Comparison of ENCODE assay signal across 12 mouse cellular contexts in genomic region chr12:104990741-104991454, GRCm38 (mm10). TPM values are rescaled to one million over a fixed set of nuclear protein-coding genes. Genes with fewer than 3 reads are reported as not detected.
DNase-seq lines count a peak whose midpoint lies in the region; ATAC-seq and TF ChIP-seq lines count a peak whose summit lies in the region.
"Had no signal": no experiment of that assay in that cellular context is flagged by ENCODE, and none has a peak within 500 bp of the region (broad histone marks: within the 10 kb centered on the region; RNA-seq: fewer than 3 reads in every experiment).

No protein-coding gene starts in this region.

- H3K4me1 ChIP-seq in midbrain, embryonic 11.5 days (ENCODE audit: control insufficient read depth, insufficient read depth, low read length), result no peaks in the 10 kb centered on the region
- no peaks in the 10 kb centered on the region for H3K4me1 ChIP-seq in midbrain, embryonic 15.5 days
- peaks cover 20% of the 10 kb centered on the region for H3K4me1 ChIP-seq in liver, postnatal 0 days (ENCODE audit: insufficient read depth)

- TF ChIP-seq CTCF in liver, postnatal 0 days (IDR thresholded peaks at IDR 0.05; ENCODE audit: low read depth), result no peak

- no peaks in the 10 kb centered on the region for H3K9me3 ChIP-seq in midbrain, embryonic 11.5 days (ENCODE audit: control insufficient read depth, low read length)
- H3K9me3 ChIP-seq in midbrain, embryonic 15.5 days, result no peaks in the 10 kb centered on the region
- H3K9me3 ChIP-seq in liver, postnatal 0 days (ENCODE audit: low read length), result no peaks in the 10 kb centered on the region
- H3K9me3 ChIP-seq: embryonic facial prominence, embryonic 15.5 days; neural tube, embryonic 13.5 days had no signal

- H3K4me2 ChIP-seq in midbrain, embryonic 11.5 days, result no peak overlapping the region
- H3K4me2 ChIP-seq in midbrain, embryonic 15.5 days, result no peak overlapping the region
- no peak overlapping the region for H3K4me2 ChIP-seq in liver, postnatal 0 days (ENCODE audit: low read depth, low read length)
- H3K4me2 ChIP-seq: embryonic facial prominence, embryonic 15.5 days; lung, embryonic 14.5 days; neural tube, embryonic 13.5 days had no signal

- no peak overlapping the region for H3K4me3 ChIP-seq in midbrain, embryonic 11.5 days (ENCODE audit: low read depth, low read length)
- no peak overlapping the region for H3K4me3 ChIP-seq in midbrain, embryonic 15.5 days
- no peak overlapping the region for H3K4me3 ChIP-seq in liver, postnatal 0 days (ENCODE audit: low read depth, low read length)
- H3K4me3 ChIP-seq: embryonic facial prominence, embryonic 15.5 days; neural tube, embryonic 13.5 days had no signal

- WGBS in midbrain, embryonic 11.5 days, result 91% methylated on average over 13 of the region's 13 CpGs
- 89% methylated on average over 13 of the region's 13 CpGs for WGBS in midbrain, embryonic 15.5 days
- 54% methylated on average over 13 of the region's 13 CpGs for WGBS in liver, postnatal 0 days (ENCODE audit: insufficient replicate concordance)

- ATAC-seq in midbrain, embryonic 11.5 days (ENCODE audit: low FRiP score), result no peak
- no peak for ATAC-seq in midbrain, embryonic 15.5 days (replicated peaks)
- ATAC-seq in activated CD4-positive, CD25-positive, alpha-beta regulatory T cell, adult 4 months, result peak; percentile 97
- ATAC-seq in liver, postnatal 0 days, result peak; percentile 59
- ATAC-seq: hindbrain, embryonic 16.5 days had no signal

- no peak for TF ChIP-seq EP300 in liver, postnatal 0 days (IDR thresholded peaks at IDR 0.05; ENCODE audit: low read depth)

- H3K27ac ChIP-seq in midbrain, embryonic 11.5 days (ENCODE audit: low read depth, low read length), result no peak overlapping the region
- H3K27ac ChIP-seq in midbrain, embryonic 15.5 days, result no peak overlapping the region
- H3K27ac ChIP-seq in liver, postnatal 0 days (ENCODE audit: low read depth), result no peak overlapping the region
- H3K27ac ChIP-seq: embryonic facial prominence, embryonic 15.5 days; neural tube, embryonic 13.5 days had no signal

- no peak overlapping the region for H3K9ac ChIP-seq in midbrain, embryonic 11.5 days (ENCODE audit: low read length)
- H3K9ac ChIP-seq in midbrain, embryonic 15.5 days, result no peak overlapping the region
- no peak overlapping the region for H3K9ac ChIP-seq in liver, postnatal 0 days (replicated peaks)
- H3K9ac ChIP-seq: embryonic facial prominence, embryonic 15.5 days; lung, embryonic 14.5 days; neural tube, embryonic 13.5 days had no signal

- no peaks in the 10 kb centered on the region; the same call in 1 of the 2 replicates for H3K36me3 ChIP-seq in midbrain, embryonic 11.5 days (ENCODE audit: control insufficient read depth, insufficient read depth, low read length)
- no peaks in the 10 kb centered on the region for H3K36me3 ChIP-seq in midbrain, embryonic 15.5 days (replicated peaks)
- no peaks in the 10 kb centered on the region for H3K36me3 ChIP-seq in liver, postnatal 0 days (replicated peaks; ENCODE audit: insufficient read depth, low read length)
- H3K36me3 ChIP-seq: embryonic facial prominence, embryonic 15.5 days; neural tube, embryonic 13.5 days had no signal

- DNase-seq in midbrain, embryonic 11.5 days (ENCODE audit: low spot score, missing footprints), result peak; percentile 71
- DNase-seq in liver, postnatal 0 days, result no peak
- peak; percentile 86 for DNase-seq in spleen, postnatal 36 days (ENCODE audit: low spot score in 2 of 2)
- DNase-seq in left cerebral cortex, adult 8-10 months (ENCODE audit: low spot score in 2 of 2), result no peak
- no peak for DNase-seq in ovary, postnatal 10 days (ENCODE audit: low spot score)
- no peak for DNase-seq in gastrocnemius, postnatal 36 days
- DNase-seq: lung, embryonic 14.5 days had no signal

- no peaks in the 10 kb centered on the region for H3K27me3 ChIP-seq in midbrain, embryonic 11.5 days (ENCODE audit: control insufficient read depth, insufficient read depth, low read length)
- no peaks in the 10 kb centered on the region for H3K27me3 ChIP-seq in midbrain, embryonic 15.5 days (replicated peaks)
- H3K27me3 ChIP-seq in liver, postnatal 0 days (ENCODE audit: insufficient read depth, low read length), result no peaks in the 10 kb centered on the region
- H3K27me3 ChIP-seq: embryonic facial prominence, embryonic 15.5 days; neural tube, embryonic 13.5 days had no signal

- intact Hi-C loops in gastrocnemius, postnatal 36 days (cut with DNase I), result no loop called here

RNA-seq across cellular contexts. Expression of gene Syne3, which starts 18.7 kb away (rescaled TPM):
- polyA plus RNA-seq in midbrain, embryonic 11.5 days (2014; fragmentation: Nextera tagmentation; extraction: Ambion mirVana), result 0.10 TPM in 1 of 2 replicates, not detected in the other
- 0.40 and 0.49 TPM in 2 replicates for polyA plus RNA-seq in midbrain, embryonic 15.5 days (2015; fragmentation: Nextera tagmentation; extraction: Ambion mirVana)
- 1 to 10 TPM; 4.1 to 5.4 TPM for polyA plus RNA-seq in activated CD4-positive, CD25-positive, alpha-beta regulatory T cell, adult 4 months (2017; shearing (Covaris generic))
- polyA plus RNA-seq in liver, postnatal 0 days (2015; fragmentation: Nextera tagmentation; extraction: Ambion mirVana), result 1.3 and 2.3 TPM in 2 replicates
- total RNA-seq in left cerebral cortex, adult 8-10 months (2022), result 1 to 10 TPM; 2.0 to 3.0 (median 2.8) TPM
- total RNA-seq in gastrocnemius, postnatal 36 days (2021), result 1 to 10 TPM; 3.1 to 3.8 TPM

RNA-seq across cellular contexts. Expression of gene Glrx5, which starts 41.6 kb away (rescaled TPM):
- polyA plus RNA-seq in midbrain, embryonic 11.5 days (2014; fragmentation: Nextera tagmentation; extraction: Ambion mirVana), result 186 and 197 TPM in 2 replicates
- polyA plus RNA-seq in midbrain, embryonic 15.5 days (2015; fragmentation: Nextera tagmentation; extraction: Ambion mirVana), result 143 and 144 TPM in 2 replicates
- polyA plus RNA-seq in activated CD4-positive, CD25-positive, alpha-beta regulatory T cell, adult 4 months (2017; shearing (Covaris generic)), result 1 to 10 TPM; 6.5 to 7.7 TPM
- polyA plus RNA-seq in liver, postnatal 0 days (2015; fragmentation: Nextera tagmentation; extraction: Ambion mirVana), result 349 and 355 TPM in 2 replicates
- total RNA-seq in left cerebral cortex, adult 8-10 months (2022), result 10 to 100 TPM; 41.7 to 50.8 (median 46.0) TPM
- total RNA-seq in gastrocnemius, postnatal 36 days (2021), result 10 to 100 TPM; 57.9 to 61.2 TPM

Comparison
In these comparisons a context has a peak if more than half of its experiments do, and no peak if none do; other contexts are left out.
1. ATAC-seq: peak in activated CD4-positive, CD25-positive, alpha-beta regulatory T cell, adult 4 months (single experiment) and liver, postnatal 0 days (single experiment); none in midbrain, embryonic 11.5 days (single experiment) and midbrain, embryonic 15.5 days (single experiment).
2. DNase-seq: peak in midbrain, embryonic 11.5 days (single experiment) and spleen, postnatal 36 days (2 of 2); none in liver, postnatal 0 days (single experiment), left cerebral cortex, adult 8-10 months (0 of 2), ovary, postnatal 10 days (single experiment) and gastrocnemius, postnatal 36 days (0 of 2).
3. RNA of gene Glrx5, which starts 41.6 kb away (polyA plus RNA-seq): 349 to 355 TPM in liver, postnatal 0 days, 186 to 197 TPM in midbrain, embryonic 11.5 days and 143 to 144 TPM in midbrain, embryonic 15.5 days; 6.5 to 7.7 TPM in activated CD4-positive, CD25-positive, alpha-beta regulatory T cell, adult 4 months; every median in the first group is over 10 times any median in the second.